Mouse (Mus musculus): ENCODE measurements at regions not wholly inside any gene's neighbourhood (a gene's known extent, or its start where the extent isn't known, plus 50 kb on each side); places are given as distances from the start of the nearest gene placed in this dataset.

- no peaks in the 10 kb centered on the region for H3K36me3 ChIP-seq (ENCODE audit: control insufficient read depth, insufficient read depth, low read length)
- H3K4me2 ChIP-seq (ENCODE audit: low read length): no peak overlapping the region
- no peak for ATAC-seq (ENCODE audit: insufficient number of reproducible peaks, insufficient read depth, low FRiP score, low read depth)
- no peak overlapping the region for H3K27ac ChIP-seq (replicated peaks in 1 of 2; ENCODE audit: control insufficient read depth in 1 of 2, insufficient read depth in 1 of 2, low read depth in 2 of 2, low read length in 2 of 2)
- no peaks in the 10 kb centered on the region for H3K27me3 ChIP-seq (ENCODE audit: control insufficient read depth, insufficient read depth, low read length)
- H3K4me1 ChIP-seq (ENCODE audit: control insufficient read depth in 2 of 2, insufficient read depth in 2 of 2, low read length in 2 of 2): no peaks in the 10 kb centered on the region
- WGBS: 77% methylated on average over 5 of the region's 5 CpGs
- no peaks in the 10 kb centered on the region for H3K9me3 ChIP-seq (ENCODE audit: control insufficient read depth, low read length)
- H3K4me3 ChIP-seq (ENCODE audit: control insufficient read depth in 1 of 2, insufficient read depth in 1 of 2, low read depth in 1 of 2, low read length in 2 of 2): no peak overlapping the region
- no peak overlapping the region for H3K9ac ChIP-seq (ENCODE audit: low read length)
Observed at GRCm38 (mm10) chr5:116900846-116901245, 215.1 kb downstream of the Suds3 start.

GRCm38 (mm10) chr5:116897391-116897790, 218.5 kb downstream of the Suds3 start:
- no peak overlapping the region for H3K4me3 ChIP-seq (ENCODE audit: control insufficient read depth in 1 of 2, insufficient read depth in 1 of 2, low read depth in 1 of 2, low read length in 2 of 2)
- H3K36me3 ChIP-seq (ENCODE audit: control insufficient read depth, insufficient read depth, low read length): no peaks in the 10 kb centered on the region
- no peaks in the 10 kb centered on the region for H3K9me3 ChIP-seq (ENCODE audit: control insufficient read depth, low read length)
- no peak overlapping the region for H3K9ac ChIP-seq (ENCODE audit: low read length)
- no peak overlapping the region for H3K27ac ChIP-seq (replicated peaks in 1 of 2; ENCODE audit: control insufficient read depth in 1 of 2, insufficient read depth in 1 of 2, low read depth in 2 of 2, low read length in 2 of 2)
- no peaks in the 10 kb centered on the region for H3K27me3 ChIP-seq (ENCODE audit: control insufficient read depth, insufficient read depth, low read length)
- no peaks in the 10 kb centered on the region for H3K4me1 ChIP-seq (ENCODE audit: control insufficient read depth in 2 of 2, insufficient read depth in 2 of 2, low read length in 2 of 2)
- WGBS: 77% methylated on average over 5 of the region's 5 CpGs
- H3K4me2 ChIP-seq (ENCODE audit: low read length): no peak overlapping the region
- no peak for ATAC-seq (ENCODE audit: insufficient number of reproducible peaks, insufficient read depth, low FRiP score, low read depth)

- Histone ChIP-seq H3K9ac (ENCODE audit: low read length) (no peak overlapping the region), H3K4me1 (ENCODE audit: control insufficient read depth in 2 of 2, insufficient read depth in 2 of 2, low read length in 2 of 2) (no peaks in the 10 kb centered on the region), H3K36me3 (ENCODE audit: control insufficient read depth, insufficient read depth, low read length) (no peaks in the 10 kb centered on the region), H3K27ac (replicated peaks in 1 of 2; ENCODE audit: control insufficient read depth in 1 of 2, insufficient read depth in 1 of 2, low read depth in 2 of 2, low read length in 2 of 2) (no peak overlapping the region), H3K27me3 (ENCODE audit: control insufficient read depth, insufficient read depth, low read length) (no peaks in the 10 kb centered on the region), H3K9me3 (ENCODE audit: control insufficient read depth, low read length) (no peaks in the 10 kb centered on the region), H3K4me2 (ENCODE audit: low read length) (no peak overlapping the region), H3K4me3 (ENCODE audit: control insufficient read depth in 1 of 2, insufficient read depth in 1 of 2, low read depth in 1 of 2, low read length in 2 of 2) (no peak overlapping the region)
- ATAC-seq (ENCODE audit: insufficient number of reproducible peaks, insufficient read depth, low FRiP score, low read depth): no peak
- 71% methylated on average over 12 of the region's 12 CpGs for WGBS
Observed at GRCm38 (mm10) chr5:116895036-116895783, 220.7 kb downstream of the Suds3 start.

- Histone ChIP-seq H3K9ac (ENCODE audit: low read length) (no peak overlapping the region), H3K4me1 (ENCODE audit: control insufficient read depth in 2 of 2, insufficient read depth in 2 of 2, low read length in 2 of 2) (no peaks in the 10 kb centered on the region), H3K36me3 (ENCODE audit: control insufficient read depth, insufficient read depth, low read length) (no peaks in the 10 kb centered on the region), H3K9me3 (ENCODE audit: control insufficient read depth, low read length) (no peaks in the 10 kb centered on the region), H3K27me3 (ENCODE audit: control insufficient read depth, insufficient read depth, low read length) (no peaks in the 10 kb centered on the region), H3K4me3 (ENCODE audit: control insufficient read depth in 1 of 2, insufficient read depth in 1 of 2, low read depth in 1 of 2, low read length in 2 of 2) (no peak overlapping the region), H3K4me2 (ENCODE audit: low read length) (no peak overlapping the region), H3K27ac (replicated peaks in 1 of 2; ENCODE audit: control insufficient read depth in 1 of 2, insufficient read depth in 1 of 2, low read depth in 2 of 2, low read length in 2 of 2) (no peak overlapping the region)
- 80% methylated on average over 6 of the region's 6 CpGs for WGBS
- ATAC-seq (ENCODE audit: insufficient number of reproducible peaks, insufficient read depth, low FRiP score, low read depth): no peak
Observed at GRCm38 (mm10) chr5:116894575-116894974, 221.3 kb downstream of the Suds3 start.

GRCm38 (mm10) chr5:116892877-116893276, 223.0 kb downstream of the Suds3 start:
- no peaks in the 10 kb centered on the region for H3K36me3 ChIP-seq (ENCODE audit: control insufficient read depth, insufficient read depth, low read length)
- ATAC-seq (ENCODE audit: insufficient number of reproducible peaks, insufficient read depth, low FRiP score, low read depth): no peak
- no peaks in the 10 kb centered on the region for H3K9me3 ChIP-seq (ENCODE audit: control insufficient read depth, low read length)
- 80% methylated on average over 13 of the region's 13 CpGs for WGBS
- no peak overlapping the region for H3K27ac ChIP-seq (replicated peaks in 1 of 2; ENCODE audit: control insufficient read depth in 1 of 2, insufficient read depth in 1 of 2, low read depth in 2 of 2, low read length in 2 of 2)
- no peak overlapping the region for H3K9ac ChIP-seq (ENCODE audit: low read length)
- no peak overlapping the region for H3K4me2 ChIP-seq (ENCODE audit: low read length)
- no peaks in the 10 kb centered on the region for H3K4me1 ChIP-seq (ENCODE audit: control insufficient read depth in 2 of 2, insufficient read depth in 2 of 2, low read length in 2 of 2)
- H3K4me3 ChIP-seq (ENCODE audit: control insufficient read depth in 1 of 2, insufficient read depth in 1 of 2, low read depth in 1 of 2, low read length in 2 of 2): no peak overlapping the region
- no peaks in the 10 kb centered on the region for H3K27me3 ChIP-seq (ENCODE audit: control insufficient read depth, insufficient read depth, low read length)

- no peak for ATAC-seq (ENCODE audit: insufficient number of reproducible peaks, insufficient read depth, low FRiP score, low read depth)
- Histone ChIP-seq H3K4me1 (ENCODE audit: control insufficient read depth in 2 of 2, insufficient read depth in 2 of 2, low read length in 2 of 2) (no peaks in the 10 kb centered on the region), H3K9ac (ENCODE audit: low read length) (no peak overlapping the region), H3K27ac (replicated peaks in 1 of 2; ENCODE audit: control insufficient read depth in 1 of 2, insufficient read depth in 1 of 2, low read depth in 2 of 2, low read length in 2 of 2) (no peak overlapping the region), H3K4me3 (ENCODE audit: control insufficient read depth in 1 of 2, insufficient read depth in 1 of 2, low read depth in 1 of 2, low read length in 2 of 2) (no peak overlapping the region), H3K9me3 (ENCODE audit: control insufficient read depth, low read length) (0 out of 2 replicates have a peak, but pooled peaks cover 3% of the 10 kb centered on the region), H3K4me2 (ENCODE audit: low read length) (no peak overlapping the region), H3K27me3 (ENCODE audit: control insufficient read depth, insufficient read depth, low read length) (no peaks in the 10 kb centered on the region), H3K36me3 (ENCODE audit: control insufficient read depth, insufficient read depth, low read length) (no peaks in the 10 kb centered on the region)
- WGBS: 81% methylated on average over 12 of the region's 12 CpGs
Observed at GRCm38 (mm10) chr5:116889224-116889623, 226.7 kb downstream of the Suds3 start.

- WGBS: 62% methylated on average over 23 of the region's 23 CpGs
- no peaks in the 10 kb centered on the region for H3K36me3 ChIP-seq (ENCODE audit: control insufficient read depth, insufficient read depth, low read length)
- ATAC-seq (ENCODE audit: insufficient number of reproducible peaks, insufficient read depth, low FRiP score, low read depth): no peak
- no peak overlapping the region for H3K4me3 ChIP-seq (ENCODE audit: control insufficient read depth in 1 of 2, insufficient read depth in 1 of 2, low read depth in 1 of 2, low read length in 2 of 2)
- no peaks in the 10 kb centered on the region for H3K27me3 ChIP-seq (ENCODE audit: control insufficient read depth, insufficient read depth, low read length)
- H3K9me3 ChIP-seq (ENCODE audit: control insufficient read depth, low read length): 0 out of 2 replicates have a peak, but pooled peaks cover 5% of the 10 kb centered on the region
- no peaks in the 10 kb centered on the region for H3K4me1 ChIP-seq (ENCODE audit: control insufficient read depth in 2 of 2, insufficient read depth in 2 of 2, low read length in 2 of 2)
- H3K27ac ChIP-seq (replicated peaks in 1 of 2; ENCODE audit: control insufficient read depth in 1 of 2, insufficient read depth in 1 of 2, low read depth in 2 of 2, low read length in 2 of 2): no peak overlapping the region
- H3K4me2 ChIP-seq (ENCODE audit: low read length): no peak overlapping the region
- H3K9ac ChIP-seq (ENCODE audit: low read length): no peak overlapping the region
Observed at GRCm38 (mm10) chr5:116886181-116887136, 229.5 kb downstream of the Suds3 start.
